Mouse (Mus musculus) liver, postnatal 0 days (tissue): ENCODE data around the gene Kif26b.

ENCODE experiments used
- CTCF ChIP-seq: sonication (generic); IDR thresholded peaks from 2 replicates; pipeline ENCODE4 v1.5.1; 2016; ENCODE audit warnings: antibody characterized with exemption, low read depth
- EP300 ChIP-seq: IDR thresholded peaks from 2 replicates; pipeline ENCODE4 v1.6.1; 2016; ENCODE audit warnings: antibody characterized with exemption, low read depth, mild to moderate bottlenecking

DNA sequence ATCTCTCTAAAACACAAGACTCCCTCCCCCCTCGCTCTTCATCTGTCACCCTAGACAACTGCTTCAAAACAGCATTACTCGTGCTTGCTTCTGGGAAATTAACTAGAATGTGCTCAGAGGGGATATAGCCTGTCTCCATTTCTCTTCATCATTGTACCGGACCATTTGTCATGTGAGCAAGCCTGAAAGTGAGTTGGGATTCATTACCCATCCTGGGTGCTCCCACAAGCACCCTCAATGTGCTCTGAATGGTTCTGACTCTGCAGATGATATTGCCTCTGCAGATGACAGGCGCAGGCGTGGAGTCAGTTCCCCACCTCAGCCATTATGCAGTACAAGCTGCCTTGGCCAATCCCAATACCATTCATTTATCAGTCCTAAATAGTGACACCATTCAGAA lies 357.7 kb downstream of the Kif26b start:
- TF ChIP-seq CTCF (no peak), EP300 (no peak)
